In genomic region chr2:56459430-56459829, GRCm38 (mm10) we compare ENCODE assay signal across 17 mouse cellular contexts.
"Had no signal": no experiment of that assay in that cellular context is flagged by ENCODE, and none has a peak within 500 bp of the region (broad histone marks: within the 10 kb centered on the region; RNA-seq: fewer than 3 reads in every experiment).

No protein-coding gene starts in this region.

- H3K9ac ChIP-seq: lung, embryonic 14.5 days; midbrain, embryonic 13.5 days; midbrain, embryonic 15.5 days; neural tube, embryonic 12.5 days had no signal

- H3K27me3 ChIP-seq: megakaryocyte, embryonic 14.5 days; midbrain, embryonic 13.5 days; midbrain, embryonic 15.5 days; neural tube, embryonic 12.5 days had no signal

- H3K36me3 ChIP-seq: midbrain, embryonic 13.5 days; midbrain, embryonic 15.5 days; neural tube, embryonic 12.5 days had no signal

- H3K27ac ChIP-seq: midbrain, embryonic 13.5 days; midbrain, embryonic 15.5 days; neural tube, embryonic 12.5 days had no signal

- H3K4me3 ChIP-seq: megakaryocyte, embryonic 14.5 days; midbrain, embryonic 13.5 days; midbrain, embryonic 15.5 days; neural tube, embryonic 12.5 days had no signal

- DNase-seq: lung, adult 18-20 months; lung, embryonic 14.5 days; lung, postnatal 10 days; lung, postnatal 4 days; retina, postnatal 1 day; right cerebral cortex, adult 18-20 months; right cerebral cortex, postnatal 25 days; right cerebral cortex, postnatal 4 days; spleen, adult 18-20 months; thymus, adult 18-20 months; thymus, postnatal 14 days; thymus, postnatal 36 days had no signal

- H3K4me1 ChIP-seq: megakaryocyte, embryonic 14.5 days had no signal

- H3K9me3 ChIP-seq: megakaryocyte, embryonic 14.5 days; midbrain, embryonic 13.5 days; midbrain, embryonic 15.5 days; neural tube, embryonic 12.5 days had no signal

- H3K4me2 ChIP-seq: lung, embryonic 14.5 days; midbrain, embryonic 11.5 days; midbrain, embryonic 13.5 days; midbrain, embryonic 15.5 days; neural tube, embryonic 12.5 days had no signal

- ATAC-seq: midbrain, embryonic 13.5 days; midbrain, embryonic 15.5 days had no signal
